Mouse (Mus musculus) embryonic facial prominence, embryonic 14.5 days (tissue): Measurements from ENCODE around the gene Pelo. TPM values are rescaled to one million over a fixed set of nuclear protein-coding genes. Genes with fewer than 3 reads are reported as not detected.
A peak's percentile ranks its signal among the peaks of the same experiment; 100 is the strongest.

Source experiments
- ATAC-seq: fragments of 200-750 bp; cut with Nextera tagmentation; 2 replicates; pipeline ENCODE4 v1.8.0; 2017; ENCODE audit warnings: low read depth, moderate number of reproducible peaks, moderate TSS enrichment
- DNase-seq: peaks from one replicate; pipeline ENCODE4 v3.0.0-alpha.2; 2015; ENCODE audit warnings: low spot score
- H3K27ac ChIP-seq: fragments of 300-500 bp; sonication (generic); replicated peaks from 2 replicates; pipeline ENCODE4 v1.5.1; 2014; ENCODE audit warnings: low read depth, mild to moderate bottlenecking, low read length, moderate library complexity
- H3K27me3 ChIP-seq: fragments of 300-500 bp; sonication (generic); replicated peaks from 2 replicates; pipeline ENCODE4 v1.6.1; 2014; ENCODE audit warnings: low read length; ENCODE audit not compliant: control insufficient read depth, insufficient read depth
- H3K36me3 ChIP-seq: fragments of 300-500 bp; sonication (generic); 2 replicates; pipeline ENCODE4 v1.6.1; 2014; ENCODE audit warnings: low read length, mixed read lengths; ENCODE audit not compliant: control insufficient read depth, insufficient read depth
- H3K4me1 ChIP-seq: fragments of 300-500 bp; sonication (generic); 2 replicates; pipeline ENCODE4 v1.6.1; 2014; ENCODE audit warnings: antibody characterized with exemption, low read length; ENCODE audit not compliant: control insufficient read depth, insufficient read depth
- H3K4me2 ChIP-seq: fragments of 300-500 bp; sonication (generic); 2 replicates; pipeline ENCODE4 v1.6.1; 2014; ENCODE audit warnings: low read depth, mild to moderate bottlenecking, low read length, moderate library complexity, mixed read lengths
- H3K4me3 ChIP-seq: fragments of 300-500 bp; sonication (generic); 2 replicates; pipeline ENCODE4 v1.5.1; 2014; ENCODE audit warnings: low read depth, mild to moderate bottlenecking, low read length
- H3K9ac ChIP-seq: fragments of 300-500 bp; sonication (generic); 2 replicates; pipeline ENCODE4 v1.6.1; 2014; ENCODE audit warnings: low read depth, mild to moderate bottlenecking, low read length, moderate library complexity, mixed read lengths
- H3K9me3 ChIP-seq: fragments of 300-500 bp; sonication (generic); 2 replicates; pipeline ENCODE4 v1.6.1; 2016; ENCODE audit warnings: low read length; ENCODE audit not compliant: control insufficient read depth
- WGBS: fragments of 180-500 bp; shearing (Covaris S2); extraction: QIAGEN DNeasy Blood & Tissue Kit; methylation state at CpG from one replicate; pipeline ENCODE4 v1.1.7; 2014; 5-methylcytosine and 5-hydroxymethylcytosine counted together
- polyA plus RNA-seq: library from polyadenylated mRNA; unstranded; fragments of >200 nt; fragmentation: Nextera tagmentation; extraction: Ambion mirVana; gene quantifications from 2 replicates; pipeline ENCODE4 v1.2.1, GENCODE M21; 2014

Gene Pelo
- polyA plus RNA-seq, 1 experiment from 2014 or later: 6.6 TPM

GRCm38 (mm10) chr13:115072386-115072785, 17.6 kb downstream of the Pelo start:
- 87% methylated on average over 6 of the region's 6 CpGs for WGBS
- H3K36me3 ChIP-seq: no peaks in the 10 kb centered on the region
- no peak for ATAC-seq

GRCm38 (mm10) chr13:115071431-115071830, 18.6 kb downstream of the Pelo start:
- H3K9ac ChIP-seq: no peak overlapping the region
- 67% methylated on average over 3 of the region's 3 CpGs for WGBS
- H3K27ac ChIP-seq: no peak overlapping the region
- no peak overlapping the region for H3K4me3 ChIP-seq
- DNase-seq: no peak
- no peak for ATAC-seq
- no peaks in the 10 kb centered on the region for H3K9me3 ChIP-seq
- no peak overlapping the region for H3K4me2 ChIP-seq
- H3K36me3 ChIP-seq: no peaks in the 10 kb centered on the region
- no peaks in the 10 kb centered on the region for H3K4me1 ChIP-seq
- H3K27me3 ChIP-seq: no peaks in the 10 kb centered on the region

More at GRCm38 (mm10) chr13:115072386-115072785, 17.6 kb downstream of the Pelo start:
- Histone ChIP-seq H3K4me1 (no peaks in the 10 kb centered on the region), H3K9ac (no peak overlapping the region), H3K27me3 (no peaks in the 10 kb centered on the region), H3K27ac (no peak overlapping the region), H3K4me2 (no peak overlapping the region), H3K9me3 (no peaks in the 10 kb centered on the region), H3K4me3 (no peak overlapping the region)
- DNase-seq: no peak

- ATAC-seq: no peak
- Histone ChIP-seq H3K27me3 (no peaks in the 10 kb centered on the region), H3K36me3 (no peaks in the 10 kb centered on the region), H3K27ac (no peak overlapping the region), H3K4me2 (no peak overlapping the region), H3K9me3 (no peaks in the 10 kb centered on the region), H3K4me1 (no peaks in the 10 kb centered on the region), H3K9ac (no peak overlapping the region), H3K4me3 (no peak overlapping the region)
- 92% methylated on average over 1 of the region's 1 CpGs for WGBS
- DNase-seq: no peak
These were observed 22.0 kb downstream of the Pelo start for GRCm38 (mm10) chr13:115067968-115068330.

- Histone ChIP-seq H3K36me3 (no peaks in the 10 kb centered on the region), H3K27me3 (no peaks in the 10 kb centered on the region), H3K4me2 (no peak overlapping the region), H3K9ac (no peak overlapping the region), H3K9me3 (no peaks in the 10 kb centered on the region), H3K27ac (no peak overlapping the region), H3K4me3 (no peak overlapping the region), H3K4me1 (no peaks in the 10 kb centered on the region)
- ATAC-seq (no peak), DNase-seq (no peak)
- 90% methylated on average over 4 of the region's 4 CpGs for WGBS
These were observed 22.5 kb downstream of the Pelo start for GRCm38 (mm10) chr13:115067324-115067967.

- Histone ChIP-seq H3K9ac (no peak overlapping the region), H3K27me3 (no peaks in the 10 kb centered on the region; the same call in 1 of the 2 replicates), H3K4me2 (no peak overlapping the region), H3K9me3 (no peaks in the 10 kb centered on the region), H3K27ac (no peak overlapping the region), H3K36me3 (no peaks in the 10 kb centered on the region), H3K4me3 (no peak overlapping the region), H3K4me1 (no peaks in the 10 kb centered on the region)
- no peak for DNase-seq
- 79% methylated on average over 5 of the region's 5 CpGs for WGBS
- no peak for ATAC-seq
These were observed 32.4 kb downstream of the Pelo start for GRCm38 (mm10) chr13:115057555-115057954.

GRCm38 (mm10) chr13:115054783-115055182, 35.2 kb downstream of the Pelo start:
- no peak for ATAC-seq
- DNase-seq: peak; percentile 15
- Histone ChIP-seq H3K9ac (no peak overlapping the region), H3K27ac (no peak overlapping the region), H3K4me3 (no peak overlapping the region), H3K4me2 (no peak overlapping the region), H3K9me3 (no peaks in the 10 kb centered on the region), H3K27me3 (no peaks in the 10 kb centered on the region; the same call in 1 of the 2 replicates), H3K36me3 (no peaks in the 10 kb centered on the region), H3K4me1 (no peaks in the 10 kb centered on the region)
- WGBS: 45% methylated on average over 9 of the region's 9 CpGs

- Histone ChIP-seq H3K27ac (no peak overlapping the region), H3K9me3 (no peaks in the 10 kb centered on the region), H3K4me2 (no peak overlapping the region), H3K36me3 (no peaks in the 10 kb centered on the region), H3K9ac (no peak overlapping the region), H3K4me1 (no peaks in the 10 kb centered on the region), H3K4me3 (no peak overlapping the region), H3K27me3 (no peaks in the 10 kb centered on the region; the same call in 1 of the 2 replicates)
- WGBS: 82% methylated on average over 7 of the region's 7 CpGs
- DNase-seq: no peak
- ATAC-seq: no peak
These were observed 37.4 kb downstream of the Pelo start for GRCm38 (mm10) chr13:115052568-115052967.

GRCm38 (mm10) chr13:115050660-115051559, 39.1 kb downstream of the Pelo start:
- Histone ChIP-seq H3K36me3 (no peaks in the 10 kb centered on the region), H3K4me1 (no peaks in the 10 kb centered on the region), H3K9me3 (no peaks in the 10 kb centered on the region), H3K9ac (no peak overlapping the region), H3K27ac (no peak overlapping the region), H3K4me2 (no peak overlapping the region), H3K4me3 (no peak overlapping the region), H3K27me3 (no peaks in the 10 kb centered on the region; the same call in 1 of the 2 replicates)
- 81% methylated on average over 13 of the region's 13 CpGs for WGBS
- DNase-seq: no peak
- ATAC-seq: no peak; the same call in 1 of the 2 replicates
